Mouse (Mus musculus): ENCODE data around the gene Ubap2l.

Gene Ubap2l

DNA sequence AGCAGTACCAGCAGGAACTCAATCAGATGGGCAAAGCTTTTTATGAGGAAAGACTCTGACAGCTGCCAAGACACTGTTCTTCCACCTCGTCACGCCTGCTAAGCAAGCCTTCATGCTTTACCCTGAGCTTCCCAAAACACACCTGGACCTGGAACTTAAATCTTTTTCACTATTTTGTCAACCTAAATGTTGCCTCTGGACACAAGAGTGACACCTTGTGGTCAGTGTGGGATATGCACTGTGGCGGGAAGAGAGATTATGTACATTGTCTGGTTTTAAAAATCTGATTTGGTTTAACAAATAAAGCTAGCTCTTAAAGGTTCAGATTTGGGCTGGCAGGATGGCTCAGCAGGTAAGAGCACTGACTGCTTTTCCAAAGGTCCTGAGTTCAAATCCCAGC, 13.1 kb upstream of the Ubap2l start:
- peak; percentile 57 for DNase-seq

GRCm38 (mm10) chr3:90064383-90064782, 12.0 kb upstream of the Ubap2l start:
- DNase-seq: no peak

DNA sequence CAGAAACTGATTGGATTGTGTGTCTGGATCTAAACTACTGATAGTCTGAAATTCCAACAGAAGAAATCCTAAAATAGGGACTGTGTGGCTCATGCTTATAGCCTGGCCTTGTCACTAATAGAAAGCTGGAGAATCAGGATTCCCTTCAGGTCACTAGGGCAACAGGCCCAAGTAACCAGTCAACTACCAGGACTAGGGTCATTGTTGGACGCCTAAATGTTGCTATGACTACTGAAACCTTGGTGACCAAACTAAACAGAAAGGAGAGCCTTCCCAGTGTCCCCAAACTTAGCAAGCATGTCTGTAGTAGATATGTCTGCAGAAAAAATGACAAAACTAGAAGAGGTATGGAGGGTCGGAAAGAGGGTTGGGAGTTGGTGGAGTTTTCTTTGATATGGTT, 10.1 kb upstream of the Ubap2l start:
- no peak for DNase-seq

DNA sequence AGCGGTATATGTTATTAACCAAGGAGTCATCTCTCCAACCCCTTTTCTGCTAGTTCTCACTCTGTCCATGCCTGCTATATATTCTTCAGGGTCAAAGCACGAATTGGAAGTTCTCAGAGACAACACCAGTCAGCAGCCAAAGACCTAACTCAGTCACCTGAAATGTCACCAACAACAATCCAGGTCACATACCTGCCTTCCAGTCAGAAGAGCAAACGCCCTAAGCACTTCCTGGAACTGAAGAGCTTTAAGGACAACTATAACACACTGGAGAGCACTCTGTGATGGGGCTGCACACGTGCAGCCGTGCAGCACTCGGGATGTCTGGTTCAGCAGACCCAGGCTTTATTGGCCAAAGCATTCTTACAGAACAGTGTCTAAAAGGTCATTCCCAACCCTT, 9.1 kb upstream of the Ubap2l start:
- no peak for DNase-seq

- DNase-seq: peak; percentile 68
Measured at GRCm38 (mm10) chr3:90051441-90052350, 732 bp downstream of the Ubap2l start, which contains the start of gene 4933434E20Rik. 4933434E20Rik (plus strand) TSS chr3:90051636.

GRCm38 (mm10) chr3:90049691-90050090, 2.7 kb downstream of the Ubap2l start:
- no peak for DNase-seq

DNA sequence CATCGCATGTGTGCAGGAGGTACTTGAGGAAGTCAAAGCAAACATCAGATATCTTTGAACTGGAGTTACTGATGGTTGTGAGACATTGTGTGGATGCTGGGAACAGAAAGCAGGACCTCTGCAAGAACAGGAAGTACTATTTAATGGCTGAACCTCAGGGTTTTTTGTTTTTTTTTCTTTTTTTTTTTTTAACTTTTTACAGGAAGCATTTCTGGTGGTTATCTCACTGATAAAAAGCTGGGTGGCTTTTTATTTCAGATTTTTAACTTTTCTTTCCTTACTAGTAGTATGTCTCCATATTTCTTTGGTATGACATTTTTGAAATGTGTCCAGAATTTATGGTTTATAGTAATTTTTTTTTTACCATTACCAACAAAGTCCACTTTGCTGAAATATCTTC, 16.2 kb downstream of the Ubap2l start:
- no peak for DNase-seq

DNA sequence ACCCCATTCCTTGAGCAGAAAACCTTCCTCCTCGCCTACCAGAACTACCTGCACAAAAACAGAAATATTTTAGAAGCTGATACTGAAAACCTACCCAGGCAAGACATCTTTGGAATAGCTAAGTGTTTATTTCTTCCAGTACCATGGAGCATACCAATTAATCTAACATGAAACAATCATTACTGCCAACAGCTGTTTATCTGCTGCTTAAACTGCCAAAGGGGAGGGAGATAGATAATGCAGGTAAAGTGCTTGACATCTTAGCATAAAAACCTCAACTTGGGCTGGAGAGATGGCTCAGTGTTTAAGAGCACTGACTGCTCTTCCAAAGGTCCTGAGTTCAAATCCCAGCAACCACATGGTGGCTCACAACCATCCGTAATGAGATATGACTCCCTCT, 17.8 kb downstream of the Ubap2l start:
- no peak for DNase-seq

- no peak for DNase-seq
Measured at GRCm38 (mm10) chr3:90016626-90017025, 35.8 kb downstream of the Ubap2l start.

GRCm38 (mm10) chr3:90010291-90010690, 42.1 kb downstream of the Ubap2l start:
- DNase-seq: no peak

- no peak for DNase-seq
Measured at GRCm38 (mm10) chr3:90004091-90004796, 48.2 kb downstream of the Ubap2l start.

DNA sequence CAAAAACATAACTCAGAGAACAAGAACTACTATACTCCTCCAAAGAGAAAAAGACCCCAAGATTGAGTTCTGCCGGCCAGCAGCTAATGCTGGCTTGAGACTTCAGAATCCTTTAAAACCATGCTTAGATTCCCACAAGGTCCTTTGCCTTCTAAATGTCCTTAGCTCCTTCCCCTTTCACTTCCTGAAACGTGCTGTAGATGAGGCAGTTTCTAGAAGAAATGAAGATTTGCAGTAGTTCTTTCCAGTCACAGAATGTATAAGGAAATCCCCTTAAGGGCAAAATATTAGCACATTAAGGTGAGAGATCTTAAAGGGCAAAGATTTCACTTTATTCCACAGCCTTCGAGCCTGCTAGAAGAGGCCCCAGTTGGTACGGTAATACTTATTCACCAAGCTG, 52.6 kb downstream of the Ubap2l start:
- no peak for DNase-seq

GRCm38 (mm10) chr3:89999090-89999489, 53.3 kb downstream of the Ubap2l start:
- DNase-seq: no peak

GRCm38 (mm10) chr3:89998612-89999054, 53.8 kb downstream of the Ubap2l start, which contains the start of gene Hax1:
Hax1 (minus strand) TSS chr3:89998780.
- DNase-seq: peak; percentile 96

DNA sequence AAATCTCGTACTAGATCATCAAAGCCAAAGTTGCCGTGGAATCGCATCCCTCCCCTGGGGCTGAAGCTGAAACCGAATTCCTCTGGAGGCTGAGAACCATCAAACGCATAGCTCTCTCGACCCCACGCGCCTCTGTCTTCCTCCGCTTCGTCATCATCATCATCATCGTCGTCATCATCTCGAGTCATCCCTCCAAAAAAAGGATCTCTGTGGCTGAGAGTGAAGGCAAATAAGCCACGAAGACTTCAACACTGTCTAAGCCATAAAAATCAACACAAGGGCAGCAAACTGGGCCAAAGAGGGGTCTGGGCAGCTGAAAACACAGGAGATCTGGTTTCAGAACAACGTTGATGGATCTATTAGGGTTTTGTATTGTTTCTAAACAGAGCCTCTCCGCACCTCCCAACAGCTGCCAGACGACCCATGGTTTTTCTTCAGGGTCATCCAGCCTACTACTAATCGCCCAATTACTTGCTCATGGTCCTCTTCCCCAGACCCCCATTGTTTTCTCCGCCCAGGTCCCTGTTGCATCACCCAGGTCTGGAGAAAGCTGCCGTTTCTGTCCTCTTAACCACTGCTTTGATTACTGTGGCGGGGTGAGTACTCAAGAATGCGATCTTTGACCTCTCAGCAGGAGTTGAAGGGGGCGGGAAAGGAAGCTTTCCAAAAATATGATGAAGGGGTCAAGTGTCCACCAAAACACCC, 54.5 kb downstream of the Ubap2l start:
- no peak for DNase-seq

GRCm38 (mm10) chr3:89994807-89995515, 57.5 kb downstream of the Ubap2l start:
- no peak for DNase-seq

- no peak for DNase-seq
Measured at GRCm38 (mm10) chr3:89987822-89988221, 64.6 kb downstream of the Ubap2l start.

DNA sequence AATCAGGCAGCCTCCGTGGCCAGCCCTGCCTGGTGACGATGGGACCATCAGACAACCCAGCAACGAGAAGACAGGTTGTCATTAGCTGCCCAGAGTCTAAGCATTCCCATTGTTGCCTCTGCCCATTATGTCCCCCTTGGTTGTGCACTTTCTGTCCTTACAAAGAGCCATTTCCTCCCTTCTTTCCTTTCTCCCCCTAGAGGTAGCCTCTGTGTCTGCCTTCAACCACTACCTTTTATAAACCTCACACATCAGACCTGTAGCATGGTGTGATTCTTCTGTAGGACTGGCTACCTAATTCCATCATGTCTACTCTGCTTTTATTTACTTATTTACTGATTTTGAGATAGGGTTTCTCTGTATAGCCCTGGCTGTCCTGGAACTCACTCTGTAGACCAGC, 65.2 kb downstream of the Ubap2l start:
- DNase-seq: no peak

GRCm38 (mm10) chr3:89982426-89982825, 70.0 kb downstream of the Ubap2l start:
- DNase-seq: no peak

DNA sequence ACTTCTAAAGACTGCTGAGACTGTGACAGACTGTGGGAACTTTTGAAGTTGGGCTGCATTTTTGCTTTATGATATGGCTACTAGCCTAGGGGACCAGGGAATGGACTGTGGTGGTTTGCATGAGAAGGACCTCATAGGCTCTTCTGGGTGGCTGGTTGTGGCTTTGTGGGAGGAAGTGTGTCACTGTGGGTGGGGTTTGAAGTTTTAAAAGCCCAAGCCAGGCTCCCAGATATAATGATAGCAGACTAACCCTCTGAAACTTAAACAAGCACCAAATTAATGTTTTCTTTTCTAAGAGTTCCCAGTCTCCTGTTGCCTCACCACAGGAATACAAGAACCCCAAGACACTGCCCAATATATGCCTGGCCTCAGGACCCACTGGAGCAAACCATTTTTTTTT, 75.6 kb downstream of the Ubap2l start:
- DNase-seq: no peak

DNA sequence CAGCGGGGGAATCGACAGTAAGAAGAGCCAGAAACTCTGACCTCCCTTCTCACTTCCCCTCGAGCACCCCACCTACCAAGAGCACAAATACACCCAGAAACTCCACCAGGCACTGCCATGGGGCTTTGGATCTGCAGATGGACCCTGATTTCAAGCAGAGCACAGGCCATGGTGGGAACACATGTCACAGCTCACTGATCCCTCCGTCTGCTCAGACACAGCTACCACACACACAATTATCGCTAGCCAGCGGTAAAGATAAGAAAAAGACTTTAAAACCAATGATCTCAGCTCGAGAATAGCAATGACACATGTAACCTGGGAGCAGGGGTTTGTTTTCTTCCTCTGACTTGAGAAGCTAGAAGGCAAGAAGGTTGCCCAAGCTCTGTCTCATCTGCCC, 83.9 kb downstream of the Ubap2l start:
- no peak for DNase-seq

DNA sequence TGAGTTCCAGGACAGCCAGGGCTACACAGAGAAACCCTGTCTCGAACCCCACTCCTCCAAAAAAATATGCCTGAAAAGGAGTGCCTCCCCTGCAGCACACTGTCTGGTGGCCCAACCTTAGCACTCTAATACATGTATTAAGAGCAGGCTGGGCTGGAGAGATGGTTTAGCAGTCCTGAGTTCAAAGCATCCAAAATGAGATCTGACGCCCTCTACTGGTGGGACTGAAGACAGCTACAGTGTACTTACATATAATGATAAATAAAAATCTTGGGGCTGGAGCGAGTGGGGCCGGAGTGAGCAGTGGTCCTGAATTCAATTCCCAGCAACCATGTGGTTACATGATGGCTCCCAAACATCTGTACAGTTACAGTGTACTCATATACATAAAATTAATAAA, 85.5 kb downstream of the Ubap2l start:
- DNase-seq: no peak

DNA sequence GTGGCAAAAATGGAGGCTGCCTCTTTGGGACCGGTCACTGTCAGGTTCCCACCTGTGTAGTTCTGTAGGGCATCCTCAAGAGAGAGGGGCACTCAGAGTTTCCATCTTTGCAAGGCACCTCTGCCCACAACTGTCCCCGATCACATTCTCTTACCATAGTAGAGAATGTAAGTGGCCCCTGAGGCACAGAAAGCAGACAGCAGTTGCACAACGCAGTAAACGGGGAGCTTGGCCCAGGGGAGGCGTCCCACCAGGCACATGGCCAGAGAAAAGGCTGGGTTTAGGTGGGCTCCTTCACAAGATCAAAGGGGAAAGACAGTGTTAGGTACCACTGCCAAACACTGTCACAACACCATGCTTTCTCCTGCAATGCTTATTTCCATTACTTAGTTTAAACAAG, 86.5 kb downstream of the Ubap2l start:
- DNase-seq: no peak
